Mouse (Mus musculus): ENCODE measurements around the gene Pcp4. TPM values are rescaled to one million over a fixed set of nuclear protein-coding genes. Genes with fewer than 3 reads are reported as not detected.
"Not testable (repeated sequence)": the region's sequence is repeated elsewhere in the genome, so short reads cannot be mapped to it uniquely, and the experiment has no call there.

The Pcp4 gene
- polyA plus RNA-seq, 1 experiment, result not detected

DNA sequence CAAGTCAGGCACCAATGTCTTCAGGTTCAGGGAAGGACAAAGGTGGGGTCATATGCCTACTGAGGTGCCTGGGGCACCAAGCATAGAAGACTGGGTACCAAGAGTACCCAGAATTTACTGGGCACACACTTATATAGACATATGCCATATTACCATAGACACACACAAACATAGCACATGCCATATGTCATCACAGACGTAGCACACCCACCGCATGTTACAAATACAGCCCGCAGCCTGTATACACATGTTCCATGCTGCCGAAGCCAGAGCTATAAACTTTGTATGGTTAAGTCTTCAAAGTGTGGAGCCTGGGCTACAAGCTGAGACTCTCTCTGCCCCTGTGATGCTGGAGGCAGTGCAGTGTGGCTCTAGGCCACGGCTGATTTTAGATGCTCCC lies 28.5 kb upstream of the Pcp4 start:
- TF ChIP-seq EP300 (IDR thresholded peaks at IDR 0.05; ENCODE audit: insufficient read depth, low read depth, low read length), result no peak
- TF ChIP-seq POLR2A (IDR thresholded peaks at IDR 0.05; ENCODE audit: insufficient read depth, low read length), result no peak
- TF ChIP-seq CTCF (IDR thresholded peaks at IDR 0.05; ENCODE audit: low read depth, low read length), result no peak
- H3K27ac ChIP-seq (ENCODE audit: insufficient read depth, low read length), result no peak overlapping the region
- no peak overlapping the region for H3K9ac ChIP-seq (ENCODE audit: low read depth, poor library complexity, severe bottlenecking)

DNA sequence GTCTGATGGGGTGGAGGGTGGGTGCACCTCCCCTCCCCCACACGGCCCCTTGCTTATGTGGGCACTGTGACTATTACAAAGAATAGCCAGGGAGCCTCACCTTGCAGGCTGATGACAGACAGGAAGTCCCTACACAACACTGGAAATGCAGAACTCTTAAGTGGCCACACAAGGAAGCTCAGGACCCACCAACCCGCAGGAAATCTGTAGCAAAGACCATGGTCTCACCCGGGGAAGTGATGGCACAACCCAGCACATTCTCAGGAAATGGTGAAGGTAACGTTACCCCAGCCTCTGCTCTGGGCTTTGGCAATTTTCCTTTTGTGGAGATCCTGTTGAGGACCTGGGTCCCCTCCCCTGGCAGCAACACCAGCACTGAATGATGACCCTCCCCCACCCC lies 27.7 kb upstream of the Pcp4 start:
- TF ChIP-seq POLR2A (IDR thresholded peaks at IDR 0.05; ENCODE audit: insufficient read depth, low read length), result no peak
- TF ChIP-seq CTCF (IDR thresholded peaks at IDR 0.05; ENCODE audit: low read depth, low read length), result no peak
- TF ChIP-seq EP300 (IDR thresholded peaks at IDR 0.05; ENCODE audit: insufficient read depth, low read depth, low read length), result no peak
- Histone ChIP-seq H3K27me3 (ENCODE audit: control insufficient read depth, insufficient read depth, low read length, poor library complexity, severe bottlenecking) (no peaks in the 10 kb centered on the region), H3K27ac (ENCODE audit: insufficient read depth, low read length) (no peak overlapping the region)

More for the DNA sequence above, 28.5 kb upstream of the Pcp4 start:
- Histone ChIP-seq H3K27me3 (ENCODE audit: control insufficient read depth, insufficient read depth, low read length, poor library complexity, severe bottlenecking) (no peaks in the 10 kb centered on the region), H3K4me3 (ENCODE audit: low read depth, low read length) (no peak overlapping the region), H3K36me3 (ENCODE audit: control insufficient read depth, insufficient read depth, low read length, poor library complexity, severe bottlenecking) (no peaks in the 10 kb centered on the region), H3K4me1 (ENCODE audit: control insufficient read depth, insufficient read depth, low read length) (no peaks in the 10 kb centered on the region), H3K9me3 (replicated peaks; ENCODE audit: control insufficient read depth, insufficient read depth, low read length, poor library complexity, severe bottlenecking) (no peaks in the 10 kb centered on the region)

DNA sequence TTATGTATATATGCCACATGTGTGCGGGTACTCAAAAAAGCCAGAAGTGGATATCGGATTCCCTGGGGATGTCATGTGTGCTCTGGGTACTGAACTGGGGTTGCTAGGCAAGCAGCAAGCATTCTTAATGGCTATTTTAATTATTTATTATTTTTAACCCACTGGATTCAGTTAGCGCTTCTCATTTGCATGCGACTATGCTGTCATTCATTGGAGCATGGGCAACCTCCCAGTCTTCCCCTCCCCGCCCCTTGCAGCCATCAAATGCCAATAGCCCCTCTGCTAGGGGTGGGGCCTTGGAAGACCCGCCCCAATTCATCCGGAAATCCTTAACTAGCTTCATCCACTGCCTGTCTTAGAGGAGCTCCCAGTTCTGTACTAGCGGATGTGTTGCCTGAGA lies 26.5 kb upstream of the Pcp4 start:
- H3K4me3 ChIP-seq (ENCODE audit: low read depth, low read length), result no peak overlapping the region
- no peaks in the 10 kb centered on the region for H3K4me1 ChIP-seq (ENCODE audit: control insufficient read depth, insufficient read depth, low read length)
- no peaks in the 10 kb centered on the region for H3K36me3 ChIP-seq (ENCODE audit: control insufficient read depth, insufficient read depth, low read length, poor library complexity, severe bottlenecking)
- TF ChIP-seq CTCF (IDR thresholded peaks at IDR 0.05; ENCODE audit: low read depth, low read length), result no peak
- no peak for TF ChIP-seq POLR2A (IDR thresholded peaks at IDR 0.05; ENCODE audit: insufficient read depth, low read length)
- TF ChIP-seq EP300 (IDR thresholded peaks at IDR 0.05; ENCODE audit: insufficient read depth, low read depth, low read length), result no peak
- no peaks in the 10 kb centered on the region for H3K9me3 ChIP-seq (replicated peaks; ENCODE audit: control insufficient read depth, insufficient read depth, low read length, poor library complexity, severe bottlenecking)
- no peak overlapping the region for H3K9ac ChIP-seq (ENCODE audit: low read depth, poor library complexity, severe bottlenecking)
- no peak overlapping the region for H3K27ac ChIP-seq (ENCODE audit: insufficient read depth, low read length)
- no peaks in the 10 kb centered on the region for H3K27me3 ChIP-seq (ENCODE audit: control insufficient read depth, insufficient read depth, low read length, poor library complexity, severe bottlenecking)

More for the DNA sequence above, 27.7 kb upstream of the Pcp4 start:
- no peak overlapping the region for H3K4me3 ChIP-seq (ENCODE audit: low read depth, low read length)
- no peaks in the 10 kb centered on the region for H3K36me3 ChIP-seq (ENCODE audit: control insufficient read depth, insufficient read depth, low read length, poor library complexity, severe bottlenecking)
- H3K9ac ChIP-seq (ENCODE audit: low read depth, poor library complexity, severe bottlenecking), result no peak overlapping the region
- no peaks in the 10 kb centered on the region for H3K4me1 ChIP-seq (ENCODE audit: control insufficient read depth, insufficient read depth, low read length)
- no peaks in the 10 kb centered on the region for H3K9me3 ChIP-seq (replicated peaks; ENCODE audit: control insufficient read depth, insufficient read depth, low read length, poor library complexity, severe bottlenecking)

DNA sequence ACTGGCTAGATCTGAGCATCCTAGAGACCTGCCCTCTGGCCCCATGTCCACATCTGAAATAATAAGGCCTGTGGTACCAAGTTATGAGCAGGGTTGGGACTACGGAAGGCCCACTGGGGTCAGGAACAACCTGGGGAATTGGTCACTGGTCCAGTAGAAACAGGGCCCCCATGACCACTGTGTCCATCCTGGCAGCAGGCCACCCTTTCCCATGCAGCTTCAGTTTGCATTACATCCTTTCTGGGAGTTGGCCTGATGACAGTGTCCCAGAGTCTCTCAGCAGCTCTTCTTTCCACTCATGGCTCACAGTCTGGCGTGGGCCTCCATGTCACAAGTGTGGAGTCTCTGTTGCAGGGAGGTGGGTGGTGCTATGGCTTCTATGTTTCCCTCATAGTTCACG lies 25.6 kb upstream of the Pcp4 start:
- H3K36me3 ChIP-seq (ENCODE audit: control insufficient read depth, insufficient read depth, low read length, poor library complexity, severe bottlenecking), result no peaks in the 10 kb centered on the region
- H3K9ac ChIP-seq (ENCODE audit: low read depth, poor library complexity, severe bottlenecking), result no peak overlapping the region
- TF ChIP-seq EP300 (IDR thresholded peaks at IDR 0.05; ENCODE audit: insufficient read depth, low read depth, low read length) (no peak), POLR2A (IDR thresholded peaks at IDR 0.05; ENCODE audit: insufficient read depth, low read length) (no peak)
- H3K4me1 ChIP-seq (ENCODE audit: control insufficient read depth, insufficient read depth, low read length), result no peaks in the 10 kb centered on the region
- H3K4me3 ChIP-seq (ENCODE audit: low read depth, low read length), result no peak overlapping the region
- H3K27me3 ChIP-seq (ENCODE audit: control insufficient read depth, insufficient read depth, low read length, poor library complexity, severe bottlenecking), result no peaks in the 10 kb centered on the region
- H3K9me3 ChIP-seq (replicated peaks; ENCODE audit: control insufficient read depth, insufficient read depth, low read length, poor library complexity, severe bottlenecking), result no peaks in the 10 kb centered on the region
- H3K27ac ChIP-seq (ENCODE audit: insufficient read depth, low read length), result no peak overlapping the region

DNA sequence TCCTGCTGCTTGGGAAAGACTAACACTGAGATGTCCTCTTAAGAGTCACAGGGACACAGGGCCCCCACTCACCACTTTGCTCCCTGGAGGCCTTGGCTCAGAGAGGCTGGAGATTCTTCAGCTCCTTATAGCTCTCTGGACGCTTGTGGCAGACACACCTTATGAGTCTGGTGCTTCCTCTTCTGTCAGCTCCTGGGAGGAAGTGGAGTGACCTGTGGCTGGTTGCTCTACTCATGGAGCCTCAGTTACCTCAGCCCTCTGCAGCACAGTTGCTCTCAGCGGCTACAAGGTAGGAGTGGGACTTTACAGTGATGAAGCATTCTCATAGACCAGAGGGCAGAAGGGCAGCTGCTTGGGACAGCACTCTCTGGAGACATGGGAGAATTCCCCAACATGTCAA lies 23.9 kb upstream of the Pcp4 start, which contains the start of gene Itgb2l:
TSS of gene Itgb2l (minus strand) at position 152 of the 400 bp plus-strand sequence.
- H3K27me3 ChIP-seq (ENCODE audit: control insufficient read depth, insufficient read depth, low read length, poor library complexity, severe bottlenecking), result no peaks in the 10 kb centered on the region
- no peak within 1 kb of the TSS for H3K9ac ChIP-seq (ENCODE audit: low read depth, poor library complexity, severe bottlenecking)
- H3K4me1 ChIP-seq (ENCODE audit: control insufficient read depth, insufficient read depth, low read length), result no peaks in the 10 kb centered on the region
- H3K36me3 ChIP-seq (ENCODE audit: control insufficient read depth, insufficient read depth, low read length, poor library complexity, severe bottlenecking), result no peaks in the 10 kb centered on the region
- no peak within 1 kb of the TSS for H3K27ac ChIP-seq (ENCODE audit: insufficient read depth, low read length)
- H3K9me3 ChIP-seq (replicated peaks; ENCODE audit: control insufficient read depth, insufficient read depth, low read length, poor library complexity, severe bottlenecking), result no peaks in the 10 kb centered on the region
- H3K4me3 ChIP-seq (ENCODE audit: low read depth, low read length), result no peak within 1 kb of the TSS
- TF ChIP-seq POLR2A (IDR thresholded peaks at IDR 0.05; ENCODE audit: insufficient read depth, low read length), result no peak
- no peak for TF ChIP-seq EP300 (IDR thresholded peaks at IDR 0.05; ENCODE audit: insufficient read depth, low read depth, low read length)
- no peak for TF ChIP-seq CTCF (IDR thresholded peaks at IDR 0.05; ENCODE audit: low read depth, low read length)

DNA sequence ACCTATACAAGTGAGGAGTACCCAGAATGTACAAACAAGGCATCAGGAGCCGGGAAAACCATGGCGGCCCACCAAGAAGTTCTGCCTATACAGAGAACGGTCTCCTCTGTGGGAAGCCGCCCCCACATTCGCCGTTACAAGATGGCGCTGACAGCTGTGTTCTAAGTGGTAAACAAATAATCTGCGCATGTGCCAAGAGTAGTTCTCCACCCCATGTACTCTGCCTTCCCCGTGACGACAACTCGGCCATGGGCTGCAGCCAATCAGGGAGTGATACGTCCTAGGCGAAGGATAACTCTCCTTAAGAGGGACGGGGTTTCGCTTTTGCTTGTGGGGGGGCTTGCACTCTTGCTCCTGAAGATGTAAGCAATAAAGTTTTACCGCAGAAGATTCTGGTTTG lies 16.5 kb upstream of the Pcp4 start:
- not testable (repeated sequence) for H3K9me3 ChIP-seq (replicated peaks; ENCODE audit: control insufficient read depth, insufficient read depth, low read length, poor library complexity, severe bottlenecking); H3K9ac ChIP-seq (ENCODE audit: low read depth, poor library complexity, severe bottlenecking); H3K4me1 ChIP-seq (ENCODE audit: control insufficient read depth, insufficient read depth, low read length); H3K27ac ChIP-seq (ENCODE audit: insufficient read depth, low read length); H3K27me3 ChIP-seq (ENCODE audit: control insufficient read depth, insufficient read depth, low read length, poor library complexity, severe bottlenecking); H3K4me3 ChIP-seq (ENCODE audit: low read depth, low read length); H3K36me3 ChIP-seq (ENCODE audit: control insufficient read depth, insufficient read depth, low read length, poor library complexity, severe bottlenecking)

All from ES-Bruce4 (cell line).